Mouse (Mus musculus) cortical plate, adult 2 months (tissue): ENCODE measurements around the gene Atxn7.

Experiments used
- CTCF ChIP-seq: fragments of 200-500 bp; IDR thresholded peaks from 2 replicates; pipeline ENCODE4 v1.5.1; 2011; ENCODE audit warnings: mild to moderate bottlenecking, control low read depth, low read length; ENCODE audit not compliant: insufficient read depth; ENCODE audit errors: extremely low read depth
- POLR2A ChIP-seq: fragments of 200-500 bp; IDR thresholded peaks from 2 replicates; pipeline ENCODE4 v1.6.1; 2011; ENCODE audit warnings: mild to moderate bottlenecking, low read length, control low read depth; ENCODE audit not compliant: insufficient read depth; ENCODE audit errors: extremely low read depth

DNA sequence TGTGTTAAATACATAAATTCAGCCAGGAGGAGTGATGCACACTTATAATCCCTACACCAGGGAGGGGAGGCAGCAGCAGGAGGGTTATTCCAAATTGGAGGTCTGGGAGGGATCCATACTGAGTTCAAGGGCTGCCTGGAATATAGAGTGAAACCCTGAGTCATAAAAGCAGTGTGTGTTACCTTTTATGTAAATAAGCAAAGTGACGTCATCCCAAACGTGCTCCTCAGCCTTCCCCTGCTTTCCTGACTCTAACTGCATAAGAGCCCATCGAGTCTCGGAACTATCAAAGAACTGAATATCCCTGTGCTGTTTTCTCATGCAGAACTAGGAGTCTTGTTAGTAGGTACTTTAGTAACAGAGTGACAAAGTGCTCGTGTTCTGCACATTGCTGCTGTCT is 102.1 kb downstream of the Atxn7 start:
- TF ChIP-seq CTCF (no peak), POLR2A (no peak)
